Mouse (Mus musculus) c-Kit-negative CD71-positive TER-119-positive erythroid progenitor cells, embryonic 14.5 days (primary cell): ENCODE data around the gene Clcn2.

Experiments
- DNase-seq: peaks from one replicate; pipeline ENCODE4 v3.0.0-alpha.2; 2013; ENCODE audit warnings: low read depth, low spot score

Clcn2 gene

GRCm38 (mm10) chr16:20657661-20658060, 59.9 kb downstream of the Clcn2 start:
- DNase-seq: no peak

GRCm38 (mm10) chr16:20653315-20653714, 64.2 kb downstream of the Clcn2 start:
- DNase-seq: no peak
